ENCODE assay signal across 7 mouse cellular contexts in genomic region chr5:127300597-127301254, GRCm38 (mm10). TPM values are rescaled to one million over a fixed set of nuclear protein-coding genes. Genes with fewer than 3 reads are reported as not detected.
A peak's percentile ranks its signal among the peaks of the same experiment; 100 is the strongest.
DNase-seq lines count a peak whose midpoint lies in the region; ATAC-seq lines count a peak whose summit lies in the region.

No protein-coding gene starts in this region.

- no peak for ATAC-seq in megakaryocyte-erythroid progenitor cell, adult 5-6 weeks (replicated peaks; ENCODE audit: low FRiP score, low TSS enrichment, poor library complexity, severe bottlenecking)

- peak; percentile 26 to 43 for DNase-seq in kidney, postnatal 4 days
- DNase-seq in kidney, adult 18-20 months, result no peak
- peak; percentile 59 to 76 for DNase-seq in adrenal gland, postnatal 36 days
- DNase-seq in cerebellum, postnatal 25 days, result peak; percentile 77 to 86
- peak; percentile 73 to 85 for DNase-seq in lung, postnatal 4 days
- no peak for DNase-seq in liver

RNA-seq across cellular contexts. Expression of gene Tmem132c, which starts 59.1 kb away (rescaled TPM):
- total RNA-seq in adrenal gland, postnatal 36 days (2021), result under 1 TPM; 0.72 to 0.73 TPM
- total RNA-seq in megakaryocyte-erythroid progenitor cell, adult 5-6 weeks (2014; fragmentation: Nextera tagmentation), result not detected in 2 replicates
- not detected in 2 replicates for total RNA-seq in megakaryocyte-erythroid progenitor cell, adult 5-6 weeks (2017)

Comparison
In these comparisons a context has a peak if more than half of its experiments do, and no peak if none do; other contexts are left out.
1. DNase-seq: peak in kidney, postnatal 4 days (2 of 2), adrenal gland, postnatal 36 days (2 of 2), cerebellum, postnatal 25 days (2 of 2) and lung, postnatal 4 days (2 of 2); none in kidney, adult 18-20 months (single experiment) and liver (single experiment).